Mouse (Mus musculus) thymus, adult 2 months (tissue): ENCODE measurements at regions not wholly inside any gene's neighbourhood (a gene's known extent, or its start where the extent isn't known, plus 50 kb on each side); places are given as distances from the start of the nearest gene placed in this dataset.

Experiments used
- DNase-seq: peaks from one replicate; pipeline ENCODE4 v3.0.0; 2021
- H3K27ac ChIP-seq: fragments of 200-500 bp; 2 replicates; pipeline ENCODE4 v1.5.1; 2012; ENCODE audit warnings: low read length, control low read depth; ENCODE audit not compliant: control insufficient read depth, insufficient read depth
- H3K27me3 ChIP-seq: fragments of 200-500 bp; 2 replicates; pipeline ENCODE4 v1.6.1; 2012; ENCODE audit warnings: mild to moderate bottlenecking, low read length, moderate library complexity, mixed read lengths; ENCODE audit not compliant: control insufficient read depth, insufficient read depth
- H3K36me3 ChIP-seq: fragments of 200-500 bp; 2 replicates; pipeline ENCODE4 v1.6.1; 2012; ENCODE audit warnings: mild to moderate bottlenecking, low read length, moderate library complexity; ENCODE audit not compliant: control insufficient read depth, insufficient read depth
- H3K4me1 ChIP-seq: fragments of 200-500 bp; replicated peaks from 2 replicates; pipeline ENCODE4 v1.6.1; 2012; ENCODE audit warnings: low read length; ENCODE audit not compliant: control insufficient read depth, insufficient read depth
- H3K4me3 ChIP-seq: fragments of 200-500 bp; 2 replicates; pipeline ENCODE4 v1.5.1; 2012; ENCODE audit warnings: mild to moderate bottlenecking, low read length, control low read depth, moderate library complexity; ENCODE audit not compliant: control insufficient read depth, insufficient read depth
- CTCF ChIP-seq: fragments of 200-500 bp; IDR thresholded peaks from 2 replicates; pipeline ENCODE4 v1.5.1; 2012; ENCODE audit warnings: mild to moderate bottlenecking, control low read depth, low read length, moderate library complexity, borderline replicate concordance; ENCODE audit not compliant: control insufficient read depth, poor library complexity, insufficient read depth; ENCODE audit errors: extremely low read depth
- POLR2A ChIP-seq: fragments of 200-500 bp; IDR thresholded peaks from 2 replicates; pipeline ENCODE4 v1.6.1; 2012; ENCODE audit warnings: mild to moderate bottlenecking, low read length, control low read depth, moderate library complexity; ENCODE audit not compliant: control insufficient read depth, poor library complexity, insufficient read depth; ENCODE audit errors: extremely low read depth
- WGBS: fragments of 180-500 bp; shearing (Covaris S2); methylation state at CpG from one replicate; pipeline ENCODE4 v1.1.7; 2018; 5-methylcytosine and 5-hydroxymethylcytosine counted together

- Histone ChIP-seq H3K27me3 (peaks cover 7% of the 10 kb centered on the region; the same call in 1 of the 2 replicates), H3K27ac (no peak overlapping the region), H3K4me3 (no peak overlapping the region), H3K4me1 (peaks cover 14% of the 10 kb centered on the region), H3K36me3 (no peaks in the 10 kb centered on the region)
- TF ChIP-seq CTCF (no peak), POLR2A (no peak)
- DNase-seq: no peak
- WGBS: 24% methylated on average over 28 of the region's 28 CpGs
Measured at GRCm38 (mm10) chr5:118327961-118328712, 83.1 kb downstream of the 2410131K14Rik start.

DNA sequence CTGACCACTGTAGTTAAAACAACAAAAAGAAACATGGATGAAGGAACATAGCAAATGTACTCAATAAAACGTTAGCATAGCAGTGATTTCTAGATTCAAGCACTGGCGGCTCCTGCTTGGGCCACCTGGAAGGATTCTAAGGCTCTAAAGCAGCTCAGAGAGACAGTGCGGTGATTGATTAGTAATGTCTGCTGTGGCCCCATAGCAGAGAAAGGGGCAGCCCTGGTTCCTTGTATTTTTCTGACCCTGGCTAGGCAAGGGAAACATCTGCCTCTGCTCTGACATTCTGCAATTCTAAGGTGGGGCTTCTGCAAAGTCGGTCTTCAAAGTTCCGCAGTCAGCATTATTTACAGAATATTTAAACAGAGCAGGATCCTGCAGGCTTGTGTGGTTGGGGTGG, 84.1 kb downstream of the 2410131K14Rik start:
- Histone ChIP-seq H3K27ac (no peak overlapping the region), H3K27me3 (peaks cover 7% of the 10 kb centered on the region; the same call in 1 of the 2 replicates), H3K4me3 (no peak overlapping the region), H3K4me1 (peaks cover 14% of the 10 kb centered on the region), H3K36me3 (no peaks in the 10 kb centered on the region)
- 65% methylated on average over 5 of the region's 5 CpGs for WGBS
- no peak for TF ChIP-seq CTCF
- TF ChIP-seq POLR2A: no peak
- no peak for DNase-seq

DNA sequence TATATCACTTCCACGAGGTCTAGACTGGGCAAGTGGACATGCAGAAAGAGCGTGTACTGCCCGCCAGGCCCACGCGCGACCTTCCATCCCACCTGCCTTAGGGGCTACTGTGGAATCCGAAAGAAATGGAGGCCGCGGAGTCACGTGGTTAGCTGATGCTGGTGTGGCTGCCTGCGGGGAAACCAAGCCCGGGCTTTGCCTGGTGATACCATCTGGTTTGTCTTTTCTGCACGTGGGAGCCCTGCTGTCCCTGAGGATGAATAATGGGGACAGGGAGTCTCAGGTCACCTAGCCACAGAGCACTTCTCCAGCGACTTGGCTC, 86.2 kb downstream of the 2410131K14Rik start:
- H3K4me3 ChIP-seq: no peak overlapping the region
- WGBS: 31% methylated on average over 14 of the region's 14 CpGs
- H3K27ac ChIP-seq: no peak overlapping the region
- no peak for DNase-seq
- TF ChIP-seq CTCF (no peak), POLR2A (0 out of 2 replicates have a peak, but pooled peaks have one; percentile 17)
- peaks cover 14% of the 10 kb centered on the region for H3K4me1 ChIP-seq
- H3K36me3 ChIP-seq: no peaks in the 10 kb centered on the region
- H3K27me3 ChIP-seq: peaks cover 7% of the 10 kb centered on the region; the same call in 1 of the 2 replicates

- TF ChIP-seq CTCF (peak; percentile 81; the same call in 1 of the 2 replicates), POLR2A (no peak)
- WGBS: 1% methylated on average over 32 of the region's 32 CpGs
- Histone ChIP-seq H3K27ac (no peak overlapping the region), H3K4me3 (peak overlapping the region; percentile 37), H3K36me3 (no peaks in the 10 kb centered on the region), H3K4me1 (peaks cover 11% of the 10 kb centered on the region), H3K27me3 (peaks cover 7% of the 10 kb centered on the region; the same call in 1 of the 2 replicates)
- DNase-seq: peak; percentile 74
Measured at GRCm38 (mm10) chr5:118331608-118332394, 86.8 kb downstream of the 2410131K14Rik start.

DNA sequence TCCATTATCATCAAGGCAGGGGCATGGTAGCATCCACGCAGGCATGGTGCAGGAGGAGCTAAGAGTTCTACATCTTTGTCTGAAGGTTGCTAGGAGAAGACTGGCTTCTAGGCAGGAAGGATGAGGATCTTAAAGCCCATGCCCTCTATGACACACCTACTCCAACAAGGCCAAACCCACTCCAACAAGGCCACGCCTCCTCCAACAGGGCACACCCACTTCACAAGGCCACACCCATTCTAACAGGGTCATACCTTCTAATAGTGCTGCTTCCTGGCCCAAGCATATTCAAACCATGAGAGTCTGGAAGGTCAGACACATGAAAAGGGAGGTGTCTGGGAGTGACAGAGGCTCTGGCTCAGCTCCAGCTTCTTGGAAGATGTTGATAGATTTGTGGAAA, 89.0 kb downstream of the 2410131K14Rik start:
- no peak overlapping the region for H3K27ac ChIP-seq
- TF ChIP-seq POLR2A (no peak), CTCF (no peak)
- H3K4me3 ChIP-seq: no peak overlapping the region
- peaks cover 11% of the 10 kb centered on the region for H3K4me1 ChIP-seq
- no peak for DNase-seq
- WGBS: 96% methylated on average over 2 of the region's 2 CpGs
- no peaks in the 10 kb centered on the region; the same call in 1 of the 2 replicates for H3K27me3 ChIP-seq
- H3K36me3 ChIP-seq: no peaks in the 10 kb centered on the region

DNA sequence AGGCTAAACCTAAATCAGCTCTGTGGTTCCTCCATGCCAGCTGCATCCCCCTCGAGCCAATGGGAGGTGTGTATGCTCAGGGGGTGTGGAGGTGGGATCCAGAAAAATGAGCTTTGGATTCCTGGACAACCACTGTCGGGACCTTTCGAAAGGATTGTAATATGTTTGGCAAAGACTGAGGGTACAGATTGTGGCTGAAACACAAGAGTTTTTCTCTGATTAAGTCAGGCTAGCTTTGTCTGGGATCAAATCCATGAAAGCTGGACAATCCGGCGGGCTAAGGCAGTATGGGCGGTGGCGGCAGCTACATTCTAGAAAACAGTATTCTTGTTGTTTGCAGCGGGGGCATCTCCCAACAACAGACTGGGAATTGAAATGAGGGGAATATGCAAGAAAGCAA, 93.2 kb downstream of the 2410131K14Rik start:
- Histone ChIP-seq H3K36me3 (no peaks in the 10 kb centered on the region), H3K4me3 (no peak overlapping the region), H3K4me1 (no peaks in the 10 kb centered on the region), H3K27ac (no peak overlapping the region), H3K27me3 (no peaks in the 10 kb centered on the region)
- 97% methylated on average over 8 of the region's 8 CpGs for WGBS
- TF ChIP-seq CTCF (no peak), POLR2A (no peak)
- no peak for DNase-seq
